Comparison of ENCODE assay signal across 22 mouse cellular contexts in genomic region chr4:101144361-101144760, GRCm38 (mm10).
"Had no signal": no experiment of that assay in that cellular context is flagged by ENCODE, and none has a peak within 500 bp of the region (broad histone marks: within the 10 kb centered on the region; RNA-seq: fewer than 3 reads in every experiment).

No protein-coding gene starts in this region.

- H3K36me3 ChIP-seq: hindbrain, embryonic 12.5 days had no signal

- DNase-seq: gastrocnemius, adult 2 months; gastrocnemius, postnatal 10 days; gastrocnemius, postnatal 25 days; heart, adult 18-20 months; heart, postnatal 4 days; kidney, adult 11 months; kidney, adult 2 months; kidney, adult 9 months; kidney, postnatal 25 days; kidney, postnatal 4 days; layer of hippocampus, adult 9-11 months; layer of hippocampus, postnatal 36 days; left cerebral cortex, postnatal 4 days; liver had no signal

- H3K9me3 ChIP-seq: heart, embryonic 13.5 days; heart, embryonic 15.5 days; hindbrain, embryonic 10.5 days; hindbrain, embryonic 12.5 days; kidney, embryonic 15.5 days; limb, embryonic 12.5 days had no signal

- H3K27ac ChIP-seq: gastrocnemius, adult 2 months; heart, embryonic 13.5 days; heart, embryonic 15.5 days; hindbrain, embryonic 10.5 days; hindbrain, embryonic 12.5 days; hindbrain, embryonic 14.5 days; kidney, embryonic 15.5 days; kidney, postnatal 0 days; limb, embryonic 12.5 days had no signal

- H3K27me3 ChIP-seq: heart, embryonic 13.5 days; heart, embryonic 15.5 days; hindbrain, embryonic 12.5 days; kidney, embryonic 15.5 days; limb, embryonic 12.5 days had no signal

- H3K4me1 ChIP-seq: heart, embryonic 13.5 days had no signal

- H3K4me3 ChIP-seq: gastrocnemius, adult 2 months; heart, embryonic 13.5 days; heart, embryonic 15.5 days; hindbrain, embryonic 10.5 days; hindbrain, embryonic 12.5 days; kidney, embryonic 15.5 days; limb, embryonic 12.5 days had no signal
